Mouse (Mus musculus) midbrain, embryonic 14.5 days (tissue): ENCODE results near the gene Npm3. TPM values are rescaled to one million over a fixed set of nuclear protein-coding genes. Genes with fewer than 3 reads are reported as not detected.
A peak's percentile ranks its signal among the peaks of the same experiment; 100 is the strongest.

ENCODE experiments used
- ATAC-seq: fragments of 200-750 bp; cut with Nextera tagmentation; 2 replicates; pipeline ENCODE4 v1.8.0; 2017; ENCODE audit warnings: moderate number of reproducible peaks, moderate library complexity; ENCODE audit not compliant: low FRiP score, low TSS enrichment
- DNase-seq: peaks from one replicate; pipeline ENCODE4 v3.0.0-alpha.2; 2015
- H3K27ac ChIP-seq: fragments of 300-500 bp; sonication (generic); replicated peaks from 2 replicates; pipeline ENCODE4 v1.5.1; 2014; ENCODE audit warnings: mild to moderate bottlenecking, low read depth, low read length, moderate library complexity
- H3K27me3 ChIP-seq: fragments of 300-500 bp; sonication (generic); 2 replicates; pipeline ENCODE4 v1.6.1; 2014; ENCODE audit warnings: low read length, control low read depth, mixed read lengths; ENCODE audit not compliant: control insufficient read depth, insufficient read depth
- H3K36me3 ChIP-seq: fragments of 300-500 bp; sonication (generic); 2 replicates; pipeline ENCODE4 v1.6.1; 2014; ENCODE audit warnings: low read length, control low read depth; ENCODE audit not compliant: control insufficient read depth, insufficient read depth
- H3K4me1 ChIP-seq: fragments of 300-500 bp; sonication (generic); 2 replicates; pipeline ENCODE4 v1.6.1; 2014; ENCODE audit warnings: mild to moderate bottlenecking, antibody characterized with exemption, low read length, control low read depth; ENCODE audit not compliant: control insufficient read depth, insufficient read depth
- H3K4me2 ChIP-seq: fragments of 300-500 bp; sonication (generic); 2 replicates; pipeline ENCODE4 v1.6.1; 2014; ENCODE audit warnings: mild to moderate bottlenecking, low read length, moderate library complexity
- H3K4me3 ChIP-seq: fragments of 300-500 bp; sonication (generic); replicated peaks from 2 replicates; pipeline ENCODE4 v1.5.1; 2014; ENCODE audit warnings: low read depth, low read length
- H3K9ac ChIP-seq: fragments of 300-500 bp; sonication (generic); replicated peaks from 2 replicates; pipeline ENCODE4 v1.6.1; 2014; ENCODE audit warnings: mild to moderate bottlenecking, low read length, moderate library complexity
- H3K9me3 ChIP-seq: fragments of 300-500 bp; sonication (generic); 2 replicates; pipeline ENCODE4 v1.6.1; 2016; ENCODE audit warnings: low read length, control low read depth, mixed read lengths; ENCODE audit not compliant: control insufficient read depth
- WGBS: fragments of 180-500 bp; shearing (Covaris S2); extraction: QIAGEN DNeasy Blood & Tissue Kit; methylation state at CpG from one replicate; pipeline ENCODE4 v1.1.7; 2014; 5-methylcytosine and 5-hydroxymethylcytosine counted together
- polyA plus RNA-seq: library from polyadenylated mRNA; unstranded; fragments of >200 nt; fragmentation: Nextera tagmentation; extraction: Ambion mirVana; gene quantifications from 2 replicates; pipeline ENCODE4 v1.2.1, GENCODE M21; 2014

Npm3 gene
- polyA plus RNA-seq, 1 experiment from 2014 or later = 7.6 TPM

DNA sequence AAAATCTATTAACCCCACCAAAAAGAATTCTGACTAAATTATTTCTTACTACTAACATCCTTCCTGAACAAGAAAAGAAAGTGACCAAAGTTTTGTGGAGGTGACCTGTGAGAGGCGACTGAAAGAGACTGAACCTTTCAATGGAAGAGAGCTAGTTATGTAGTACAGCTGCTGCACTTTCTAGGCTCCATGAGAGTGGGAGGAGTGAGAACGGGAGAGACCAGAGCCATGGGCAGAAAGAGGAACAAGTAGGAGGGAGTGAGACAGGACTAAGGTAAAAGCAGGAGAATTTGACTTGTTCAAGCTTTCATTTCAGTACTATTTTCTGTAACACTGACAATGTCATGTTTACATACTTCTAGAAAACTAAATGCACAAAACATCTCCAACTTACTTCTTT lies 26.1 kb upstream of the Npm3 start:
- Histone ChIP-seq H3K4me2 (no peak overlapping the region), H3K4me1 (peaks cover 6% of the 10 kb centered on the region), H3K36me3 (peaks cover 87% of the 10 kb centered on the region), H3K27ac (no peak overlapping the region), H3K27me3 (no peaks in the 10 kb centered on the region), H3K9ac (no peak overlapping the region), H3K9me3 (no peaks in the 10 kb centered on the region), H3K4me3 (no peak overlapping the region)
- ATAC-seq = no peak
- no peak for DNase-seq
- WGBS = 83% methylated on average over 2 of the region's 2 CpGs

- Histone ChIP-seq H3K4me3 (no peak overlapping the region), H3K4me1 (no peaks in the 10 kb centered on the region), H3K9ac (no peak overlapping the region), H3K9me3 (no peaks in the 10 kb centered on the region), H3K4me2 (no peak overlapping the region), H3K36me3 (peaks cover 94% of the 10 kb centered on the region), H3K27me3 (no peaks in the 10 kb centered on the region), H3K27ac (no peak overlapping the region)
- no peak for ATAC-seq
- no peak for DNase-seq
- WGBS = 97% methylated on average over 5 of the region's 5 CpGs
Observed at GRCm38 (mm10) chr19:45771501-45771900, 22.1 kb upstream of the Npm3 start.

DNA sequence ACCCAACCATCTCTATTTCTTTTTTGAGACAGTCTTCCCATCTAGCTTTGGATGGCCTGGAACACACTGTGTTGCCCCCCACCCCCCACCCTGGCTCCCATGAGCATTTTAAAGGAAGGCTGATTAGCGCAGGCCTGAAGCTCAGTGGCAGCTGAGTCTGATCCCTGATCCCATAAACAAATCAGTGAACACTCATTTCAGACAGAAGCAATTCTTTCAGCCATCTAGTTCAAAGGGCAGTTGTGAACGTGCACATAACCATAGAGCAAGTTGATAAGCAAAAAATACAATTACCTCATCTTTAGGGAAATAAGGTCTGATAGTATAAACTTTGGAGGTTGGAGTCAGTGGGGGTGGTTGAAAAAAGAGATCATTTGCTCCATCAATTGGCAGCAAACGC lies 11.4 kb upstream of the Npm3 start:
- no peak overlapping the region for H3K9ac ChIP-seq
- no peaks in the 10 kb centered on the region for H3K27me3 ChIP-seq
- WGBS = 97% methylated on average over 3 of the region's 3 CpGs
- ATAC-seq (no peak), DNase-seq (no peak)
- no peak overlapping the region for H3K4me2 ChIP-seq
- H3K27ac ChIP-seq = no peak overlapping the region
- no peak overlapping the region for H3K4me3 ChIP-seq
- no peaks in the 10 kb centered on the region for H3K9me3 ChIP-seq
- no peaks in the 10 kb centered on the region for H3K4me1 ChIP-seq
- peaks cover 95% of the 10 kb centered on the region for H3K36me3 ChIP-seq

- ATAC-seq = no peak
- Histone ChIP-seq H3K4me1 (no peaks in the 10 kb centered on the region), H3K27me3 (no peaks in the 10 kb centered on the region), H3K36me3 (peaks cover 95% of the 10 kb centered on the region), H3K27ac (no peak overlapping the region), H3K4me2 (no peak overlapping the region), H3K9me3 (no peaks in the 10 kb centered on the region), H3K9ac (no peak overlapping the region), H3K4me3 (no peak overlapping the region)
- WGBS = 96% methylated on average over 5 of the region's 5 CpGs
- DNase-seq = no peak
Observed at GRCm38 (mm10) chr19:45758671-45759070, 9.3 kb upstream of the Npm3 start.

DNA sequence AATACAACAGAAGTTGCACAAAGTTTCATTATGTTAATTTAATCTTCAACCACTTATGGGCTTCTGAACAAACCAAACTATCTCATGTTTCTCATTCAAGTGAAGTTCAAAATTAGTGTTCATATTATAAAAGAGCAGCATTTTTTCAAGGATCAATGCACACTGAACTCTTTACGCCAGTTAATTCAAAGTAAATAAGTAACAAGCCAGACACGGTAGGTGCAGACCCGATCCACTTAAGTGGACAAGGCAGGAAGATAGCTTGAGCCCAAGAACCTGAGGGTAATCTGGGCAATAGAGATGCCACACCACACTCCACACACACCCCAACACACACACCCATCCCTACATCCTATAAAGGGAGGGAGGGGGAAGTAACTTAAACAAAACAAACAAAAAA lies 4.2 kb upstream of the Npm3 start:
- H3K9ac ChIP-seq = no peak overlapping the region
- no peak overlapping the region for H3K27ac ChIP-seq
- H3K27me3 ChIP-seq = no peaks in the 10 kb centered on the region
- no peaks in the 10 kb centered on the region for H3K9me3 ChIP-seq
- H3K4me3 ChIP-seq = no peak overlapping the region
- no peak overlapping the region for H3K4me2 ChIP-seq
- ATAC-seq (no peak), DNase-seq (no peak)
- WGBS = 91% methylated on average over 3 of the region's 3 CpGs
- peaks cover 7% of the 10 kb centered on the region for H3K4me1 ChIP-seq
- peaks cover 75% of the 10 kb centered on the region for H3K36me3 ChIP-seq

DNA sequence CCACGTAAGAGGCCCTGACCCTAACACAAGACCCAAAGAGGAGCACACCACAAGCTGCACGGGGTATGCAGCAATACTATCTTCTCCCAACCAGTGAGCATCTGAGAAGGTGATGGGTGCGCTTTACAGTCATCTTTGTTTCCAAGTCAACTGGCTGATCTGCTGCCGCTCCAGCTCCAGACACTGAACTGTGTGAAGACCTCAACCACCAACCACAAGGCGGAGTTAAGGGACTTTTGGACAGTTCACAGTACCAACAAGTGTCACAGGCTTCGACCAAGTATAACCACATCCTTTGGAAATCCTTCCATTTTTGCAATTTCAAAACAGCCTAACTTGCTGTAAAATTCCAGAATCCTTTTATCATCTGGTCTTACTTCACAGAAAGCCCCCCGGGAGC lies 2.5 kb upstream of the Npm3 start:
- WGBS = 94% methylated on average over 7 of the region's 7 CpGs
- Histone ChIP-seq H3K27me3 (peaks cover 3% of the 10 kb centered on the region; the same call in 1 of the 2 replicates), H3K4me2 (no peak overlapping the region), H3K9ac (no peak overlapping the region), H3K9me3 (no peaks in the 10 kb centered on the region), H3K4me1 (peaks cover 11% of the 10 kb centered on the region), H3K36me3 (peaks cover 59% of the 10 kb centered on the region), H3K4me3 (no peak overlapping the region), H3K27ac (no peak overlapping the region)
- DNase-seq = no peak
- no peak for ATAC-seq

DNA sequence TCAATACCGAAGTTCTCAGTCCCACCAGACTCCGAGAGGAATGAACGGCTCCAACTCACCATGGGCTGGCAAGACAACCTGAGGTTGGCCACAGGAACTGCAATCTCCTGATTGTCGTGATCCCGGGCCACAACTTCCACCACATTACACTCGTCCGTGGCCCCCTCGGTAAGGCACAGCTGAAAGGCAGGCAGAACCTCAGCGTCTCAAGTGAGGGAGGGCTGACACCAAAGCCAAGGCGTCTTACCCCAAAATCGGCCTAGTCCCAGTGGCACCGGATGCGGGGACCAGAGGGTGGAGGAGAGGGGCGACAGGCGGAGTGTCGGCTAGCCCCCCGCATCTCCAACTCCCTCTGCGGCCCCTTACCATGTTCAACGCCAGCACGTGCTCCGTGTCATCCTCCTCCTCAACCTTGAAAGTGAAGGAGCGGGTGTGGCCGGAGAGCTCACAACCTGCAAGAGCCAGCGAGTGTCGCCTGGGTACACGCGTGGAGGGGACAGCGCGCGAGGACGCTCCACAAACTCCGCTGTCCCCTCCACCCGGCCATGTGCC lies 624 bp downstream of the Npm3 start:
- peak overlapping the region; percentile 76 for H3K4me3 ChIP-seq
- peak overlapping the region; percentile 66 for H3K9ac ChIP-seq
- peak; percentile 7; the same call in 1 of the 2 replicates for ATAC-seq
- H3K27ac ChIP-seq = no peak overlapping the region
- peak overlapping the region; percentile 96 for H3K4me2 ChIP-seq
- H3K36me3 ChIP-seq = peaks cover 28% of the 10 kb centered on the region
- H3K27me3 ChIP-seq = peaks cover 33% of the 10 kb centered on the region
- peaks cover 11% of the 10 kb centered on the region for H3K4me1 ChIP-seq
- WGBS = 2% methylated on average over 33 of the region's 33 CpGs
- no peaks in the 10 kb centered on the region for H3K9me3 ChIP-seq
- DNase-seq = no peak

GRCm38 (mm10) chr19:45748206-45748605 lies 1.2 kb downstream of the Npm3 start:
- Histone ChIP-seq H3K9ac (no peak overlapping the region), H3K27me3 (peaks cover 38% of the 10 kb centered on the region), H3K4me3 (peak overlapping the region; percentile 76; the same call in 1 of the 2 replicates), H3K36me3 (peaks cover 23% of the 10 kb centered on the region), H3K4me1 (peaks cover 11% of the 10 kb centered on the region), H3K27ac (no peak overlapping the region), H3K9me3 (no peaks in the 10 kb centered on the region), H3K4me2 (peak overlapping the region; percentile 96)
- 61% methylated on average over 9 of the region's 9 CpGs for WGBS
- no peak for ATAC-seq
- DNase-seq = no peak

- H3K4me3 ChIP-seq = no peak overlapping the region
- H3K27ac ChIP-seq = no peak overlapping the region
- DNase-seq (peak; percentile 92), ATAC-seq (0 out of 2 replicates have a peak, but pooled peaks have one; percentile 13)
- H3K9me3 ChIP-seq = no peaks in the 10 kb centered on the region
- no peak overlapping the region for H3K4me2 ChIP-seq
- H3K9ac ChIP-seq = no peak overlapping the region
- H3K4me1 ChIP-seq = peaks cover 18% of the 10 kb centered on the region
- peaks cover 13% of the 10 kb centered on the region for H3K36me3 ChIP-seq
- H3K27me3 ChIP-seq = peaks cover 44% of the 10 kb centered on the region
- 37% methylated on average over 11 of the region's 11 CpGs for WGBS
Observed at GRCm38 (mm10) chr19:45747028-45747867, 2.1 kb downstream of the Npm3 start.
